Mouse (Mus musculus): Measurements from ENCODE around the gene Calml4. TPM values are rescaled to one million over a fixed set of nuclear protein-coding genes. Genes with fewer than 3 reads are reported as not detected.
"Not testable (repeated sequence)": the region's sequence is repeated elsewhere in the genome, so short reads cannot be mapped to it uniquely, and the experiment has no call there.

Calml4 gene
- total RNA-seq, 4 experiments from 2014 or later, result 7.4 to 13.6 (median 10.6) TPM

DNA sequence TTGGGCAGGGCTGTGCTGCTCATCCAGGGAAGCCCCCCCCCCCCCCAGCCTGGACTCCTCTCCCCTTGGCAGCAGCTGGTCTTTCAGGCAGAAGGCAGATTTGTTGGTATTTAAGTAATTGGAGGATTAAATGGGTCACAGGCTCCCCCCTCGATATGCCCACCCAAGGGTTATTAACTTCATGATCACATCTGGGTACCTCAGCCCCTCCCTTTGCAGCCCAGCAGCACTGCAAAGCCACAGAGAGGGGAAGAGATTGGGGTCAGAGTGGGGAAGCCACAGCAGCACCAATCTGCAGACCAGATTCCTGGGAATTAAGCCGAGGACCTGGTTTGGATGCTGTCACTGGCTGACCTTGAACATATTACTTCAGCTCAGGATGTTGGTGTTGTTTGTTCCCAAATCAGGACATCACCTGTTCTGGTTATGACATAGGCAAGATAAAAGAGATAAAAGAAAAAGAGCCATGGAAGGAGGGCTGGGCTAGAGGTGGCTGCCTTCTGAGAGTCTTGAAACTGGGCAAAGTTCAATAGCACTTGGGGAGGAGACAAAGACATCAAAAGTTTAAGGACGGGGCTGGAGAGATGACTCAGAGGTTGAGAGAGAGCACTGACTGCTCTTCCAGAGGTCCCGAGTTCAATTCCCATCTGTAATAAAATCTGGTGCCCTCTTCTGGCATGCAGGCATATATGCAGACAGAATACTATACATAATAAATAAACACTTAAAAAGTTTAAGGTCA, 22.0 kb upstream of the Calml4 start:
- no peak for DNase-seq

DNA sequence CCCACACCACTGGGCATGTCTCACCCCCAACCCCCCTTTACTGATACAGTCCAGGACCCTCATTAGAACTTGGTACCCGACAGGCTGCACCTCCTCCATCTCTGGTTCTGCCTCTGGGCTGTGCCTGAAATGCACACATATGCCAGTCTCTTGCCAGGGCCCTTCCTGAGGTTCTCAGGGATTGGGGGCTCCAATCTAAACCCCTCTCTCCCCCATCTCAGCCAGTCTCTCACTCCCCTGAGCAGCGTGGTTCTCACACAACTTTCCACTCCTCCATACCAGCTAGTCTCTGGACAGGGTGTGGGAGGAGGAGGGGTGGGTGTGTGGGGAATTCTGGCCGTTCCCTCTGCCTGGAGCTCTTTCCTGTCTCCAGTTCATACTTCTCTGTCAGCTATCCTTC, 20.3 kb upstream of the Calml4 start:
- DNase-seq, result no peak

DNA sequence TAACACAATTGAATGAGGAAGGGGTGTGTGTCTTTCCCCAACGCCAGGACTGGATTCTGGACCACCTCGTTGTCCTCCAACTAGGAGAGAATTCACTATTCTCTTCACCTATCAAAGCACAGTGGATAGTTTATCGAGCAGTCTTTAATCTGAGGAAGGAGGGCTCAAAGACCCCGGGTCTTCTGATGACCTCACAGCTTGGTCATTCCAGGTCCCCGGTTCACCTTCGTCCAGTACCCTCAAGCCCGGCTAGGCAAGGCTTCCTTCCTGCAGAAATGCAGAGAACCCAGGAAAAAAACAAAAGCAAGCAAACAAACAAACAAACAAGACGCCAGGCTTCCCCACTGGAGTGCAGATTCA, 19.8 kb upstream of the Calml4 start:
- no peak for DNase-seq

DNA sequence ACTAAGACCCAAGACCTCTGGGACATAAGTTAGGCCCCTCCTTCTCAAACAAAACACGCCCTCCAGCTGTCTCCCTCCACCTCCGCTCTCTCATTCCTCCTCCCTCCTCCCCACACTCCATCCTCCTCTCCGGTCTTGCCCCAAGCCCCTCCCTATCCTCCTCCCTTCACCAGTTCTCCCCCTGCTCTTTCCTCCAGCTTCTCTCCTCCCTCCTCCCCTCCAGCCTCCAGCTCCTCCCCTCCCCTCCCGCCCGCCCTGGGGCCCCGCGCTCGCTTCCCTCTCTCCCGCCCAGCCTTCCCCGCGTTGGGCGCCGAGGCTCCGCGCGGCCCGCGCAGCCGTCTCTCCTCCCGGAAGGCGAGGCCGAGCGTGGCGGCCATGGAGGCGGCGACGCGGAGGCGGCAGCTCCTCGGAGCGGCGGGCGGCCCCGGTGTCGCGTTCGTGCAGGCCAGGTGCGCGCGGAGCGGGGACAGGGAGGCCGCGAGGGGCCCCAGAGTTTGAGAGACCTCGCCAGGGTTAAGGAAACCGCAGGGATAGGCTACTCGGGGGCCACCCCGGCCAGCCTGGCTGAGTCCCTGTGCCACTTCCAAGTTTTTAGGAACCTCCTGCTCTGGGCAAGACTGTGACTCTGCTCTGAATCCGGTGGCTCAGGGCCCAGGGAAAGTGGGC, 19.2 kb upstream of the Calml4 start, which contains the start of gene Cln6:
Cln6 (plus strand) TSS at position 280 of the 666 bp plus-strand sequence.
- DNase-seq, result peak; percentile 78

DNA sequence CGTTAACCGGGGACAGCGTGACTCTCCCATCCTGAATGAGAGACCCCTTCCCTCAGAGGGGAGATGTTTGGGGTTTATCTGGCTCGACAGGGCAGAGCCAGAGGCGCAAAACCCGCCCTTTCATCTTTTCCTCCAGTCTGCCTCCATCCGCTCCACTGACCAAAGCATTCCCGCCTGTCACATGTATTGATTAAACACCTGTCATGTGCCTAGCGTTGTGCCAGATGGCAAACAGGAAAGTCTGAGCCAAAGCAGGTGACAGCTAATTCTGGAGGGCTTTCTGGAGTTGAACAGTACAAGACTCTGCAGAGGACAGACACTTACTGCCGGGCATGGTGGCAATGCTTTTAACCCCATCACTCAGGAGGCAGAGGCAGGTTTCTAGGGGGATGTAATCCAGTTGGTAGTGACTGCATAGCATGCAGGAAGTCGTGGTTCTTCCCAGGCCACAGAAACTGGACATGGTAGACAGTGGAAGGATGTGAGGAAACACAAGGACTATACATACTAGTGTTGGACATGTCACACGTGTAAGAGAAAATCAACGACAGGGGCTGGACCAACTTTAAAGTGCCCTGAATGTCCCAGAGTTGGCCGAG, 18.6 kb upstream of the Calml4 start:
- DNase-seq, result no peak

DNA sequence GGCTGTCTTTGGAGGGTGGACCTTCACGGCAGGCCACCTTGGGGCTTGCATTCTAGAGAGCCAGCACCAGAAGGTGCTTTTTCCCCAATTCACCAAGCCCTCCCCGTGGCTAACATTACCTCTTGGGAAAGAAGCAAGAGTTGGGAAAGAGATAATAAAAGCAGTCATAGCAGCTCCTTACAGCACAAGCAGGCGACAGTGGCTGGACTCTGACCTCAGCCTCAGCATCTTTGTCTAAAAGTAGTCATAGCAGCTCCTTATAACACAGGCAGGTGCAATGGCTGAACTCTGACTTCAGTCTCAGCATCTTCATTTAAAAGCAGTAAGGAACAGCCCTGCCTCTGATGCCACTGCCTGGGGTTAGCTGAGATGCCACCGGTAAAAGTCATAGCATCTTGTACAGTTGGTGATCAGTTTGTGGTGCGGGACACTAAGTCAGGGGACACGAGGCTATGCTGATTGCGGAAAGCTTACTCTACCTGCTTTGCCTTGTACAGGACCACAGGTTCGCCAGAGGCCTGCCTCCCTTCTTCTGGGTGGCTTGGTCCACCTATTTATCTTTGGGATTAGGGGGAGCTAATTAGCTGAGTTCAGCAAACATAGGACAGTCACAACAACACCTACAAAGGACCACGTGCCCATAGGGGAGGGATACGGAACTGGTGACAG, 14.4 kb upstream of the Calml4 start:
- no peak for DNase-seq

DNA sequence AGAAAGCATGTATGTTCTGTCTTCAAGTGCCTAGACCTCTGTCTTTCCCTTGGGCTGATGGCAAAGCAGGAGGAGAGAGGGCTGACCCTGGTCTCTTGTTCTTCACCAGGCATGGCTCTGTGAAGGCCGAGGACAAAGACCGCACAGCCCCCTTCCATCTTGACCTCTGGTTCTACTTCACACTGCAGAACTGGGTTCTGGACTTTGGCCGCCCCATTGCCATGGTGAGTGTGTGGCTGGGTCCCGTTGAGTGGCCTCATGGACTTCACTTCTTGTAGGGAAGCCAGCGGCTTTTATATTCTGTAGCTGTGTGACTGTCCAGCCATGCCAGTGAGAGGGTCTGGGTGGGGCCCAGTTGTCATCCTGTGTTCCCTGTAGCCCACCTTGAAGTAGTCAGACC, 13.4 kb upstream of the Calml4 start:
- no peak for DNase-seq

DNA sequence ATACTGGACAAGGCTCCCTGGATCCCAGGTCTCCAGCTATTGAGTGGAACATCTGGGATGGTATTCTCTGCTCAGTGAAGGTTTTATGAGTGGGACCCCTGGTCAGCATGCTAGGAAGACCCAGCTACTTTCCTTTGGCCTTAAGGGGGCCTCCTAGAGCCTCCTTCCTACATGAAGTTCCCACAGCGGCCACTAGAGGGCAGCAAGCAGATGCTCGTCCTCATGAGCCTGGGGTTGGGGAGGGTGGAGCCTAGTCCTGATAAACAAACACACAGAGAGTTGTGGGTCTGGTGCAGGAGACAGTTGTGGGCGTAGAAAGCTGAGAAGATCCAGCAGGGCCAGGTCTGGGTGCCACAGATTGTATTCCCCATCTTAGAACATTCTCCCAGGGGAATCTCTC, 10.2 kb upstream of the Calml4 start:
- peak; percentile 66 for DNase-seq

DNA sequence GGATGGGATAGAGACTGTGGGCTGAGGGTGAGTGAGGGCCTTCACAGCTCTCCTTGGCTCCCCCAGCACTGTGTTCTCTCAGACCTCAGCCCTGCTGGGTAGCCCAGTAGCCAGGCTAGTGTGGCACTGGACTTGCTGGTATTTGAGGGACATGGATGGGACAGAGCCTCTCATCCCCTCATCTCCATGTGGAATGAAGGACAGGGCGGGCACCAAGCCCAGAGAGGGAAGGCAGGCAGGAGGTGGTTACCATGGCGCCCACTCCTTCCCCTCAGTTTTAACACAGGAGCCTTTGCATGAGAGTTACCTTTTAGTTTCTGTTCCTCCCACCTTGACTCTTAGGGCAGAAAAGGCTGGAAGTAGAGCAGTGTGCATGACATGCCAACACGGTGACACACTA, 9.2 kb upstream of the Calml4 start:
- no peak for DNase-seq

DNA sequence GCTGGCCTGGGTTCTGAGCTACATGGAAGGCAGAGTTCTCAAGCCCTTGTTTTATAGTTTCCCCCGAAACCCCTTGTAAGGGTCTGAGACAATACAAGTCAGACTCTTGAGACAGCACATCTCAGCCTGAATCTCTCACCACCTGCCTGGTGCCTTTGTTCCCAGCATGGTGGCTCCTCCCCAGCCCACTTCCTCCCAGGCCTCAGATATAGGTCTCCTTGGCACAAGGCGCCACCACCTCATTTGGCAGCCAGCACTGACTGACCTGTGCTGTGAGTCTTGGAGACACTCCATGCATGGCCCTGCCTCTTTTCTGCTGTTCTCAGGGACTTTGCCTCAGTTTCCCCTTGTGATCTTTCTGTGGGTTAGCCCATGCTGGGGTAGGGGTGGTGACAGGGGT, 6.3 kb upstream of the Calml4 start:
- no peak for DNase-seq

DNA sequence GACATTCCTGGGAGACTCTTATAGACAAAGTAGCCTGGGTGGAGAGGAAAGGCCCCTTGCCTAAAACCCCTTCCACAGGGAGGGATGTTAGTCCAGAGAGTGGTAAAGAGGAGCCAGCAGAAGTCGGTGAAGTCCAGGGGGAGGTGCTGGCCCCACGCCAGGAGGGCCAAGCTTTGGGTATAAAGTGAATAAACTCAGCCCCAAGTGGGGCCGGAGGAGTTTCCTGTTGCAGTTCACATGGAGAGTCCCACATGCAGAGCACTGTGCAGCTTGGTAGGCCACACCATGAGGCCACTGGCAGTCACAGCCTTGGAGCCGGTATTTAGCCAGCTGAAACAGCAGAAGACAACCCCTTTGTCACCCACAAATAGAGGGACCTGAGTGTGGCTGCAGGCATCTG, 3.4 kb upstream of the Calml4 start:
- DNase-seq, result no peak

DNA sequence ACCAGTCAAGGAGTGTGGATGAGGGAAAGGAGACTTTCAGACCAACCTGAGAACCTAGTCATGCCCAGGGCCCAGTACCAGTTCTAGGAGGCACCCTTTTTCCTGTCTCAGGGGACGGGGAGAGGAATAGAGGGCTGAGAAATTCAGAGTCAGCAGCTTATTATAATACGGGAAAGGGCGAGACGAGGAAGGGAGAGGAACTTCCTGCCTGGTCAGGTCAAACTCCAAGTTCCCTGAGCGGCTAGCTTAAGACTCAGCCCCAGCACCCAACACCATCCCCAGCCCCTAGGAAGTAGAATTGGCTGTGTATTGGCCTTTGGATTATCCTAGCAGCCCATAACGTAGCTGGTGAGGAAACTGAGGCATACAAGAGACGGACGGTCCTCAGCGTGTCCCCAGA, 664 bp upstream of the Calml4 start:
- no peak for DNase-seq

DNA sequence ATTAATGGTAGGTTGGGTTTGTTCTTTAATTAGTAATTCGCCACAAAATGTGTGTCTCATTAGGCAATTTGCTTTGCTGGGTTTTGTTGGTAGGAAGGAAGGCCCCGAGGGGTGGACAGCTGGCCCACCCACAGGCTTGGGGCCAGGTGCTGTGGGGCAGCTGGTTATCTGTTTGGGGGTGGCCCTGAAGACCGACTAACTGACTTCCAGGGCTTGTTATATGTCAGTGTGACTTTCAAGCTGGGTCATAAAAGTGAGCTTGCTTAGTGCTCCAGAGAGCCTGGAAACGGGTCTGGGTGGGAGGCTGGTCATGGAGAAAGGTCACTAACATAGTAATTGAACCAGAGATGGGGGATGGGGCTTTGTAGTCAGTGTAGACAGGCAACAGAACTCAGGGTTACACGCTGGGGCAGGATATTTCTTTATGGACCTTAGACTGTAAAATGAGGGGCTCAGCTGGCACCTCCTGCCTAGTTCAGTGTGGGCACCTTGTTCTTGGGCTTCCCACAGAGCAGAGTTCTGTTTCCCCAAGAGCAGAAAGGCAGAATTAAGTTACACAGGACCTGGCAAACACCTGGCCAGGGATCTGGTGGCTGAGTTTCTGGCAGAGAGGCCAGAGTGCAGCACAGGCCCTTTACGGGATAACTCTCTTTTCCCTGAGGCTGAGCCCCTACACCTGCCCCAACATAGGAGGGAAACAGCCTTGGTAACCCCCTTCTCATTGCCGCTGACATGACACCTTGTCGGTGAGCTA, 563 bp downstream of the Calml4 start:
- DNase-seq, result no peak

DNA sequence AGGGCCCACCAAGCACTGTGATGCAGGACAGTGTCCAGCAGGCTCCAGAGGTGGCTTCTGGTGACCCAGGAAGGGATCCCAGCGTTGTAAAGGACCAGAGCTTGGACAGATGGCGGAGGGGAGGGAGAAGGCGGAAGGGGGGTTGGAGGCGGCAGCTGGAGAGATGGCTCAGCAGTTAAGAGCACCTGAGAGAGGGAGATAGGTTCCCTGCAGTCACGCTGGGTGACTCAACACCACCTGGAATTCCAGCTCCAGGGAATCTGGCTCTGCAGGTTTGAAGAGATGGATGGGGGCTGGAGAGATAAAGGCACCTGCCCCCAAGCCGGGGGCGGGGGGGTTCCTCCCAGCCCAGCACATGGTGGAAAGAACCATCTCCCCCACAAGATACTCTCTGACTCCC, 2.2 kb downstream of the Calml4 start:
- not testable (repeated sequence) for DNase-seq

DNA sequence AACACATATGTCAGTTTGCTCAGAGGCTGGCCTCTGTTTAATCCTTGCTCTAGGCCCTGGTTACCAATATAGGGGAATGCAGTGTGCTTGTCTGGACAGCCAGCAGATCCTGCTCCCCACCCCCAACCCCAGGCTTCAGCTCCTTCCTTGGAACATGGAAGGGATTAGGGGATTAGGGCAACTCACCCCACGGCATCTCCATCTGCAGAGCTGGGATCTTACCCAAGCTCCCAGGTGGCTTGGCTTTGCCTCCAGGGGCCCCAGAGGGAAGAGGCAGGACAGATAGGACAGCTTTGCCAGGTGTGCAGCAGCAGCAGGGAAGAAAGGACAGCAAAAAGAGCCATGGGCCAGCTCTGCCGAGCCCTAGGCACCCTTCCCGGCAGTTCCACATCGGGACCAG, 3.0 kb downstream of the Calml4 start:
- DNase-seq, result no peak

DNA sequence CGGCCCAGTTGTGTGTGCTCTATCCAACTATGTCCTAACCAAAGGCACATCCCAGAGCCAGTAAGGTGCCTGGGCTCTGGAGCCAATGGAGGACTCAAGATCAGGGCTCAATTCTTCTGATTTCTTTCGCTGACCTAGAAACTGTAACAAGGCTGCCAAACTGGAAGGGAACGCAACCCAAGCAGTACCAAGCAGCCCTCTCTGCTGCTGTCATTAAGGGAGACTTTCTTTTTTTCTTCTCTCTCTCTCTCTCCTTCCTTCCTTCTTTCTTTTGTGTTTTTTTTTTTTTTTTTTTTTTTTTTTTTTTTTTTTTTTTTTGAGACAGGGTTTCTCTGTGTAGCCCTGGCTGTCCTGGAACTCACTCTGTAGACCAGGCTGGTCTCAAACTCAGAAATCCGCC, 11.4 kb downstream of the Calml4 start:
- not testable (repeated sequence) for DNase-seq

DNA sequence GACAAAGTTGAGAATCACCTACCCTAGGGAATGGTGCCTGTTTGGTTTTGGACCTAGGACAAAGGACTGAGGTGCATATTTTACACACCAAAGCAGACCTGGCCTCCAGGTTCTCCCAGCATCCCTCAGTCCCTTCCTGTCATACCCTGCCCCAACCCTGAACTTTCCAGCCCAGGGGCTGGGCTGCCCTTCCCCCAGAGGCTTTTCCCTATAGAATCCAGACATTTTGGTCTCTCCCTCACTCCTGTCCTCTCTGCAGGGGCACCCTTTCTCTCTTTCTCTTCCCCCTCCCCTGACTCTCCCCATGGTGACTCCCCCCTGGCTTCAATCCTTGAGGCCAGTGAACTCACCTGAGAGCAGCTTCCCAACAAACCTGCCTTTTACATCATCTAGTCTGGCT, 12.8 kb downstream of the Calml4 start:
- DNase-seq, result no peak

DNA sequence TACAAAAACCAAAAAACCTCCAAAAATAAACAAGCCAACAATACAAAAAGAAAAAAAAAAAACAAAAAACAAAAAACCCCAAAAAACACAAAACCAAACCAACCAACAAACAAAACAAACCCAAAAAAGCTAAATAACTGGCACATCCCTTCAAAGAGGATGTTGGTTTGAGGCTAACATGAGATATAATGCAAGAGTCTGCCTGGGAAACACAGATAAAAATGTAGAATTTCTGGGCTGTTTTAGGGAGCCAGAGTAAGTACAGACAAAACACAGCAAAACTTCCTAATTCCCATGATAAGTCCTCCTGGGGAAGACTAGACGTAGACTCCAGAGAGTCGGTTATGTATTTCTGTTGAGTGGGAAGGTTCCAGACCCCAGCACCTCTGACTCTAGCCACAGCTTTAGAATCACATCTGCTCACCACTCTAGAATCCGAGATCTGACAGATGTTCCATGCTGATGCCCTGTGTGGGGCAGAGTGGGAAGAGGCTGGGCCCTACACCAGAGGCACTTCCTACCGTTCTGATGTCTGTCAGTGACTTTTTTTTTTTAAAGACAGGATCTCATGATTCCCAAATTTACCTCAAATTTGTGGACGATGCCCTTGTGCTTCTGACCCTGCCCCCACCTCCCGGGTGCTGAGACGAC, 19.2 kb downstream of the Calml4 start:
- no peak for DNase-seq

DNA sequence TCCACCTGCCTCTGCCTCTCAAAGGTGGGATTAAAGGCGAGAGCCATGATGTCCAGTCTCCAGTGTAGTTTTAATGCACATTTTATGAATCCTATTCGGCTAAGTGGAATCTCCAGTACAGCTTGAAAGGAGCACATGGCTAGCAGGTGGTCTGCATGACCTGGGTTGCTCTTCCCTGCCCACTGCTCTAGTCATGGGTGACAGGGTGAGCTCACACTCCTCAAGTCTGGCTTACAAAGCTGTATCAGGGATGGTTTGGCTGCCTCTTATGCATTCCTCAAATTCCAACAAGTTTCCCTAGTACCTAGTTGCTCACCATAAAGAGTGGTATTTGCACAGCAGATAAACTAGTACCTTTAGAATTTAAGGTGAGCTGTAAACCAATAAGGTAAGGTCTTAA, 19.9 kb downstream of the Calml4 start:
- DNase-seq, result no peak

DNA sequence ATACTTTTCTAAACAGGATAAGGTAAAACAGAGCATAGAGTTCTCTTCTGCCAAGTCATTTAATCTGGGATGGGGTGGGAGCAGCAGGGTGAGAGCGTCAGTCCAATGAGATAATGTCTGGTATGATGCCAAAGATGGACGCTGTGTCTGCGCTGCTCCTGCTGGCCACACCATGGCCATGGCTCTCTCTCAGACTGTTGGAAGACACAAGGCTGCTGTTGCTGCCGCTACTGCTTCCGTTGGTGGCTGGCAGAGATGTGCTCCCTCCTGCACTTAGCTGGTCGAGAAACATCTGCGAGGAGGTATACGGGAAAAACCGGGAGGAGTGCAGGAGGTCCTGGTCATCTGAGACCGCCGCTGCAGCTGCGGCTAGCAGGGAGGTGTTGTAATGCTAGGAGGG, 24.0 kb downstream of the Calml4 start:
- no peak for DNase-seq

DNA sequence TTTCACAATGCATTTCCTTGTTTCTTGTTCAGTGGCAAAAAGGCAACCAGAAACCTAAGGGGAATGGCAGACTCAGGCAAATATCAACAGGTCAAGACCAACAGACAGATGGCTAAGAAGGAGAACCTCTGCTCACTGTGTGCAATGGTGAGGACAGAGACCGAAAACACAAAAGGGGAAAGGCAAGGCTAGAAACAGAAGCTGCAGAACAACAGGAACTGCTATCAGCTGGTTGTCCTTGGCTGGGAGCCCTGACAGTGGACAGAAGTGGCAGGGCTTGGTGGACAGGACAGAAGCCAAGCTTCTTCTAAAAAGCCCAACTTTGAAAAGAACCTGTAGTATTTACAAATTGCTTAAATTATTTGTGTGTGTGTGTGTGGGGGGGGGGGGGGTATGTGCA, 36.6 kb downstream of the Calml4 start:
- DNase-seq, result peak; percentile 33

DNA sequence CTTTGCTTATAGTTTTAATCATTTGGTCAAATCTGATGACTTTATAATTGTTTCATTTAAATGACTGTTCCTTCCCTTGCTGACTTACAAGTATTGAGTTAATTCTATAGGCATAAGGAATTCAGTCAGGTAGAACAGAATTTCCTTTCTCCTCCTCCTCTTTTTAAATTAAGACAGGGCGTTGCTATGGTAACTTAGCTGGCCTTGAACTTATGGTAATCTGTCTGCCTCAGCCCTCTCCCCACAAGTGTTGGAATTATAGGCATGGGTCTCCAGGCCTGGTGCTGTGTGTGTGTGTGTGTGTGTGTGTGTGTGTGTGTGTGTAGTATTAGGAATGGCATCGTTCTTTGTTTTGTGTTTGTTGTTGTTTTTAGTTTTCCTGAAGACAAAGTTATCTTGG, 43.9 kb downstream of the Calml4 start:
- DNase-seq, result no peak
